Mouse (Mus musculus) limb, embryonic 11.5 days (tissue): ENCODE measurements around the gene Flt3l. TPM values are rescaled to one million over a fixed set of nuclear protein-coding genes. Genes with fewer than 3 reads are reported as not detected.
"Not testable (repeated sequence)": the region's sequence is repeated elsewhere in the genome, so short reads cannot be mapped to it uniquely, and the experiment has no call there.

Source experiments
- ATAC-seq: fragments of 200-750 bp; cut with Nextera tagmentation; 2 replicates; pipeline ENCODE4 v1.8.0; 2017; ENCODE audit warnings: low read depth; ENCODE audit not compliant: insufficient number of reproducible peaks, low FRiP score, low TSS enrichment
- DNase-seq: peaks from one replicate; pipeline ENCODE4 v3.0.0-alpha.2; 2015; ENCODE audit warnings: low spot score
- H3K27ac ChIP-seq: fragments of 300-500 bp; sonication (generic); replicated peaks from 2 replicates; pipeline ENCODE4 v1.5.1; 2014; ENCODE audit warnings: low read depth, mild to moderate bottlenecking, low read length
- H3K27me3 ChIP-seq: fragments of 300-500 bp; sonication (generic); 2 replicates; pipeline ENCODE4 v1.6.1; 2014; ENCODE audit warnings: mild to moderate bottlenecking, low read length, mixed read lengths; ENCODE audit not compliant: control insufficient read depth, insufficient read depth
- H3K36me3 ChIP-seq: fragments of 300-500 bp; sonication (generic); 2 replicates; pipeline ENCODE4 v1.6.1; 2014; ENCODE audit warnings: mild to moderate bottlenecking, low read length, moderate library complexity, mixed read lengths; ENCODE audit not compliant: control insufficient read depth, insufficient read depth
- H3K4me1 ChIP-seq: fragments of 300-500 bp; sonication (generic); 2 replicates; pipeline ENCODE4 v1.6.1; 2014; ENCODE audit warnings: low read length, mixed read lengths; ENCODE audit not compliant: control insufficient read depth, insufficient read depth
- H3K4me2 ChIP-seq: fragments of 300-500 bp; sonication (generic); 2 replicates; pipeline ENCODE4 v1.6.1; 2014; ENCODE audit warnings: low read depth, mild to moderate bottlenecking, moderate library complexity; ENCODE audit not compliant: severe bottlenecking
- H3K4me3 ChIP-seq: fragments of 300-500 bp; sonication (generic); 2 replicates; pipeline ENCODE4 v1.5.1; 2014; ENCODE audit warnings: low read depth, low read length
- H3K9ac ChIP-seq: fragments of 300-500 bp; sonication (generic); 2 replicates; pipeline ENCODE4 v1.6.1; 2014; ENCODE audit warnings: mild to moderate bottlenecking, low read length
- H3K9me3 ChIP-seq: fragments of 300-500 bp; sonication (generic); 2 replicates; pipeline ENCODE4 v1.6.1; 2016; ENCODE audit warnings: low read length; ENCODE audit not compliant: control insufficient read depth
- WGBS: fragments of 180-500 bp; shearing (Covaris S2); extraction: QIAGEN DNeasy Blood & Tissue Kit; methylation state at CpG from one replicate; pipeline ENCODE4 v1.1.7; 2014; 5-methylcytosine and 5-hydroxymethylcytosine counted together
- polyA plus RNA-seq: library from polyadenylated mRNA; unstranded; fragments of >200 nt; fragmentation: Nextera tagmentation; extraction: Ambion mirVana; gene quantifications from 2 replicates; pipeline ENCODE4 v1.2.1, GENCODE M21; 2014

Flt3l gene
- polyA plus RNA-seq, 1 experiment from 2014 or later: 0.44 TPM

GRCm38 (mm10) chr7:45126844-45127699 is 9.2 kb downstream of the Flt3l start:
- Histone ChIP-seq H3K27ac (peak overlapping the region; percentile 91), H3K9ac (peak overlapping the region; percentile 100), H3K27me3 (no peaks in the 10 kb centered on the region), H3K4me3 (peak overlapping the region; percentile 99), H3K4me2 (peak overlapping the region; percentile 91), H3K9me3 (no peaks in the 10 kb centered on the region), H3K36me3 (peaks cover 31% of the 10 kb centered on the region), H3K4me1 (peaks cover 35% of the 10 kb centered on the region)
- WGBS: 40% methylated on average over 21 of the region's 21 CpGs
- peak; percentile 55 for DNase-seq
- ATAC-seq: no peak

- ATAC-seq: no peak
Observed at GRCm38 (mm10) chr7:45126147-45126843, 9.9 kb downstream of the Flt3l start.

GRCm38 (mm10) chr7:45125649-45126048 is 10.6 kb downstream of the Flt3l start:
- Histone ChIP-seq H3K4me2 (peak overlapping the region; percentile 91; the same call in 1 of the 2 replicates), H3K4me3 (0 out of 2 replicates have a peak overlapping the region, but pooled peaks have one; percentile 8), H3K4me1 (peaks cover 38% of the 10 kb centered on the region), H3K27ac (peak overlapping the region; percentile 39; the same call in 1 of the 2 replicates), H3K36me3 (peaks cover 45% of the 10 kb centered on the region), H3K9ac (peak overlapping the region; percentile 1; the same call in 1 of the 2 replicates)
- not testable (repeated sequence) for H3K9me3 ChIP-seq, ATAC-seq, DNase-seq, H3K27me3 ChIP-seq
- WGBS: 59% methylated on average over 5 of the region's 5 CpGs

More at GRCm38 (mm10) chr7:45126147-45126843, 9.9 kb downstream of the Flt3l start:
- 76% methylated on average over 17 of the region's 17 CpGs for WGBS
- Histone ChIP-seq H3K27ac (peak overlapping the region; percentile 91; the same call in 1 of the 2 replicates), H3K27me3 (no peaks in the 10 kb centered on the region), H3K9ac (peak overlapping the region; percentile 100), H3K4me2 (peak overlapping the region; percentile 91), H3K36me3 (peaks cover 38% of the 10 kb centered on the region), H3K4me3 (peak overlapping the region; percentile 99), H3K4me1 (peaks cover 38% of the 10 kb centered on the region), H3K9me3 (no peaks in the 10 kb centered on the region)
- DNase-seq: no peak

- WGBS: 11% methylated on average over 7 of the region's 7 CpGs
- Histone ChIP-seq H3K27me3 (no peaks in the 10 kb centered on the region), H3K9me3 (no peaks in the 10 kb centered on the region), H3K36me3 (peaks cover 45% of the 10 kb centered on the region), H3K4me3 (peak overlapping the region; percentile 8; the same call in 1 of the 2 replicates), H3K4me2 (0 out of 2 replicates have a peak overlapping the region, but pooled peaks have one; percentile 42), H3K9ac (peak overlapping the region; percentile 17; the same call in 1 of the 2 replicates), H3K27ac (peak overlapping the region; percentile 39; the same call in 1 of the 2 replicates), H3K4me1 (peaks cover 38% of the 10 kb centered on the region)
- ATAC-seq (no peak), DNase-seq (peak; percentile 67)
Observed at GRCm38 (mm10) chr7:45125144-45125600, 11.1 kb downstream of the Flt3l start.

- DNase-seq: peak; percentile 100
- WGBS: under 1% methylated on average over 59 of the region's 59 CpGs
- Histone ChIP-seq H3K27ac (peak within 1 kb of the TSS; percentile 86), H3K4me2 (peak within 1 kb of the TSS; percentile 86), H3K9me3 (no peaks in the 10 kb centered on the region), H3K36me3 (peaks cover 51% of the 10 kb centered on the region), H3K4me1 (peaks cover 33% of the 10 kb centered on the region), H3K4me3 (peak within 1 kb of the TSS; percentile 96), H3K27me3 (no peaks in the 10 kb centered on the region), H3K9ac (peak within 1 kb of the TSS; percentile 99)
- peak; percentile 82 for ATAC-seq
Observed at GRCm38 (mm10) chr7:45124224-45125143, 11.7 kb downstream of the Flt3l start, which contains the start of gene Rps11. Gene Rps11 (minus strand): TSS chr7:45124439.

DNA sequence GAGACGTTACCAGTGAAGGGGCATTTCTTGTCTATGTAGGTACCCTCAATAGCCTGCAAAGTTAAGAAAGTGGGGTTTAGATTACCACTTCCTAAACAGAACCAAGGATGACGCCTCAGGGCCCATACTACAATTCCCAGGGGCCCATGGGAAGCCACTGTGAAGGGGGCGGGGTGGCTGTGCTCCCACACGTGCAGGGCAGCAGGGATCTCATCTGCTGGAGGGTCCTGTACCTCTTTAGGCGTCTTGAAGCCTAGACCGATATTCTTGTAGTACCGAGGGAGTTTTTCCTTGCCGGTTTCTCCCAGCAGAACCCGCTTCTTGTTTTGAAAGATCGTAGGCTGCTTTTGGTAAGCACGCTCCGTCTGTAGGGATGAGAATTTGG is 13.1 kb downstream of the Flt3l start:
- Histone ChIP-seq H3K27me3 (no peaks in the 10 kb centered on the region), H3K27ac (0 out of 2 replicates have a peak overlapping the region, but pooled peaks have one; percentile 80), H3K4me2 (peak overlapping the region; percentile 86), H3K36me3 (peaks cover 53% of the 10 kb centered on the region), H3K4me3 (peak overlapping the region; percentile 96), H3K4me1 (peaks cover 33% of the 10 kb centered on the region), H3K9me3 (no peaks in the 10 kb centered on the region), H3K9ac (peak overlapping the region; percentile 99)
- ATAC-seq: no peak
- 23% methylated on average over 12 of the region's 12 CpGs for WGBS
- DNase-seq: no peak

DNA sequence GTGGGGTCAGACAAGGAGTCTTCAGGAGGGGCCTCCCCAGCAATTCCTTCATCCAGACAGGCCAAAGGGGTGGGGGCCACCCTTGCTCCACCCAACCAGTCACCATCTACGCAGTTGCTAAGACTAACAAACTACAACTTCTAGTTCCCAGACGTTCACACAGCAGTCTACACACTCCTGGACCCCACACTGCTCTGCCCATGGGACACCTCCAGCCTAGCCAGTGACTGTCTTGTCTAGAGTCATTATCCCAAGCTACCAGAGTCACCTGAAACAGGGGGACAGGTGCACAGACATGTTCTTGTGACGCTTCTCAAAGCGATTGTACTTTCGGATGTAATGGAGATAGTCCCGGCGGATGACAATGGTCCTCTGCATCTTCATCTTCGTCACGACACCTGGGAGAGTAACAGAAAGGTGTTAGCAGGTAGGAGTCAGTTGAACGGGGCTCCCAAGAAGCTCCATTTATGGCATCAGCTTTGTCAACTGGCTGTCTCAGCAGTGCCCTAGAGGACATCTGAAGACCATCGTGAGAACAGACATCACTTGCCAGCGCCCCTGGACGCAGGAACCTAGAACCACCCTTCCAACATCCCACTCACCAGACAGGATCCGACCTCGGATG is 13.6 kb downstream of the Flt3l start:
- H3K9me3 ChIP-seq: no peaks in the 10 kb centered on the region
- H3K36me3 ChIP-seq: peaks cover 53% of the 10 kb centered on the region
- H3K27me3 ChIP-seq: no peaks in the 10 kb centered on the region
- ATAC-seq: no peak
- peak overlapping the region; percentile 86 for H3K4me2 ChIP-seq
- H3K4me3 ChIP-seq: peak overlapping the region; percentile 96
- H3K27ac ChIP-seq: no peak overlapping the region
- H3K9ac ChIP-seq: peak overlapping the region; percentile 99
- DNase-seq: no peak
- peaks cover 33% of the 10 kb centered on the region for H3K4me1 ChIP-seq
- 79% methylated on average over 15 of the region's 15 CpGs for WGBS
